In genomic region chr10:117490851-117491595, GRCm38 (mm10) we compare ENCODE assay signal across 12 mouse cellular contexts.
"Had no signal": no experiment of that assay in that cellular context is flagged by ENCODE, and none has a peak within 500 bp of the region (broad histone marks: within the 10 kb centered on the region; RNA-seq: fewer than 3 reads in every experiment).

No protein-coding gene starts in this region.

- DNase-seq: retina, postnatal 1 day; right cerebral cortex, adult 18-20 months; right cerebral cortex, postnatal 14 days; right cerebral cortex, postnatal 25 days; right cerebral cortex, postnatal 4 days; spleen, adult 18-20 months; thymus, adult 18-20 months; thymus, adult 2 months; thymus, postnatal 14 days; thymus, postnatal 25 days; thymus, postnatal 36 days; thymus, postnatal 4 days had no signal
